Mouse (Mus musculus): ENCODE data around the gene Sept4. TPM values are rescaled to one million over a fixed set of nuclear protein-coding genes. Genes with fewer than 3 reads are reported as not detected.

Sept4 gene
- total and polyA plus RNA-seq, 3 experiments, result 1.5 to 2.4 TPM; not detected in 1

GRCm38 (mm10) chr11:87596492-87596891 lies 27.8 kb downstream of the Sept4 start:
- TF ChIP-seq NELFE (IDR thresholded peaks at IDR 0.05; ENCODE audit: low read depth, low read length) (no peak), ELF1 (IDR thresholded peaks at IDR 0.05; ENCODE audit: low read depth, low read length) (no peak), ZC3H11A (IDR thresholded peaks at IDR 0.05; ENCODE audit: low read depth, low read length) (no peak)
- DNase-seq (ENCODE audit: low read depth, low spot score), result no peak
- Histone ChIP-seq H3K27ac (ENCODE audit: control insufficient read depth, low read depth, low read length) (no peak overlapping the region), H3K4me1 (ENCODE audit: control insufficient read depth in 1 of 2, insufficient read depth in 2 of 2, low read length in 2 of 2) (peaks cover 0 to 11% of the 10 kb centered on the region in 2 experiments; a peak in 3 of 4 replicates), H3K9ac (ENCODE audit: control insufficient read depth, low read depth, low read length, poor library complexity, severe bottlenecking) (no peak overlapping the region), H3K36me3 (ENCODE audit: control insufficient read depth in 1 of 2, insufficient read depth in 2 of 2, low read length in 2 of 2) (peaks cover 2 to 7% of the 10 kb centered on the region in 2 experiments), H3K9me3 (replicated peaks; ENCODE audit: insufficient read depth, low read length) (no peaks in the 10 kb centered on the region), H3K4me3 (ENCODE audit: control insufficient read depth in 1 of 2, insufficient read depth in 1 of 2, low read depth in 2 of 2, low read length in 2 of 2) (no peak overlapping the region), H3K79me2 (ENCODE audit: control insufficient read depth, insufficient read depth, low read length, poor library complexity) (peaks cover 15% of the 10 kb centered on the region), H3K27me3 (ENCODE audit: control insufficient read depth in 1 of 2, insufficient read depth in 2 of 2, low read length in 2 of 2) (no peaks in the 10 kb centered on the region)

GRCm38 (mm10) chr11:87597061-87597460 lies 28.4 kb downstream of the Sept4 start:
- H3K4me3 ChIP-seq (ENCODE audit: control insufficient read depth in 1 of 2, insufficient read depth in 1 of 2, low read depth in 2 of 2, low read length in 2 of 2), result no peak overlapping the region
- peaks cover 0 to 11% of the 10 kb centered on the region in 2 experiments; a peak in 3 of 4 replicates for H3K4me1 ChIP-seq (ENCODE audit: control insufficient read depth in 1 of 2, insufficient read depth in 2 of 2, low read length in 2 of 2)
- H3K36me3 ChIP-seq (ENCODE audit: control insufficient read depth in 1 of 2, insufficient read depth in 2 of 2, low read length in 2 of 2), result peaks cover 4 to 7% of the 10 kb centered on the region in 2 experiments
- no peak overlapping the region for H3K9ac ChIP-seq (ENCODE audit: control insufficient read depth, low read depth, low read length, poor library complexity, severe bottlenecking)
- no peaks in the 10 kb centered on the region for H3K9me3 ChIP-seq (replicated peaks; ENCODE audit: insufficient read depth, low read length)
- H3K27ac ChIP-seq (ENCODE audit: control insufficient read depth, low read depth, low read length), result no peak overlapping the region
- H3K79me2 ChIP-seq (ENCODE audit: control insufficient read depth, insufficient read depth, low read length, poor library complexity), result peaks cover 15% of the 10 kb centered on the region
- no peaks in the 10 kb centered on the region for H3K27me3 ChIP-seq (ENCODE audit: control insufficient read depth in 1 of 2, insufficient read depth in 2 of 2, low read length in 2 of 2)
- DNase-seq (ENCODE audit: low read depth, low spot score), result no peak
- TF ChIP-seq HCFC1 (IDR thresholded peaks at IDR 0.05; ENCODE audit: low read depth, low read length) (no peak), SIN3A (IDR thresholded peaks at IDR 0.05; ENCODE audit: low read length) (no peak), ELF1 (IDR thresholded peaks at IDR 0.05; ENCODE audit: low read depth, low read length) (no peak), KAT2A (conservative IDR thresholded peaks at IDR 0.05; ENCODE audit: low read depth, low read length) (no peak), EP300 (IDR thresholded peaks at IDR 0.05; ENCODE audit: low read depth in 1 of 2, low read length in 2 of 2) (no peak)

- no peak for DNase-seq (ENCODE audit: low read depth, low spot score)
- Histone ChIP-seq H3K36me3 (ENCODE audit: control insufficient read depth in 1 of 2, insufficient read depth in 2 of 2, low read length in 2 of 2) (peaks cover 0 to 7% of the 10 kb centered on the region in 2 experiments; a peak in 2 of 4 replicates), H3K79me2 (ENCODE audit: control insufficient read depth, insufficient read depth, low read length, poor library complexity) (no peaks in the 10 kb centered on the region), H3K27me3 (ENCODE audit: control insufficient read depth in 1 of 2, insufficient read depth in 2 of 2, low read length in 2 of 2) (no peaks in the 10 kb centered on the region), H3K4me1 (ENCODE audit: control insufficient read depth in 1 of 2, insufficient read depth in 2 of 2, low read length in 2 of 2) (no peaks in the 10 kb centered on the region), H3K9ac (ENCODE audit: control insufficient read depth, low read depth, low read length, poor library complexity, severe bottlenecking) (no peak overlapping the region), H3K4me3 (ENCODE audit: control insufficient read depth in 1 of 2, insufficient read depth in 1 of 2, low read depth in 2 of 2, low read length in 2 of 2) (no peak overlapping the region), H3K27ac (ENCODE audit: control insufficient read depth, low read depth, low read length) (no peak overlapping the region), H3K9me3 (replicated peaks; ENCODE audit: insufficient read depth, low read length) (no peaks in the 10 kb centered on the region)
- TF ChIP-seq GABPA (IDR thresholded peaks at IDR 0.05; ENCODE audit: low read depth, low read length), result no peak
- no peak for TF ChIP-seq RCOR1 (IDR thresholded peaks at IDR 0.05; ENCODE audit: low read depth, low read length)
- TF ChIP-seq POLR2AphosphoS2 (IDR thresholded peaks at IDR 0.05; ENCODE audit: low read length), result no peak
- TF ChIP-seq ZKSCAN1 (IDR thresholded peaks at IDR 0.05; ENCODE audit: low read depth, low read length), result no peak
- TF ChIP-seq BHLHE40 (IDR thresholded peaks at IDR 0.05; ENCODE audit: borderline replicate concordance, low read depth, low read length), result no peak
- no peak for TF ChIP-seq MYB (IDR thresholded peaks at IDR 0.05; ENCODE audit: low read depth, low read length)
- no peak for TF ChIP-seq EP300 (IDR thresholded peaks at IDR 0.05; ENCODE audit: low read depth in 1 of 2, low read length in 2 of 2)
- no peak for TF ChIP-seq USF2 (IDR thresholded peaks at IDR 0.05; ENCODE audit: borderline replicate concordance in 1 of 2, insufficient read depth in 1 of 2, low read depth in 1 of 2, low read length in 2 of 2)
- TF ChIP-seq CTCF (IDR thresholded peaks at IDR 0.05 in 2 of 3, conservative IDR thresholded peaks at IDR 0.05 in 1 of 3; ENCODE audit: control insufficient read depth in 1 of 3, insufficient read depth in 1 of 3, low read depth in 2 of 3, low read length in 3 of 3, poor library complexity in 1 of 3, severe bottlenecking in 1 of 3), result no peak
- TF ChIP-seq CHD2 (IDR thresholded peaks at IDR 0.05; ENCODE audit: low read length), result no peak
Observed at GRCm38 (mm10) chr11:87599395-87600089, 30.8 kb downstream of the Sept4 start.

Data from MEL (cell line).